Mouse (Mus musculus): ENCODE measurements around the gene Srarp.

Gene Srarp

DNA sequence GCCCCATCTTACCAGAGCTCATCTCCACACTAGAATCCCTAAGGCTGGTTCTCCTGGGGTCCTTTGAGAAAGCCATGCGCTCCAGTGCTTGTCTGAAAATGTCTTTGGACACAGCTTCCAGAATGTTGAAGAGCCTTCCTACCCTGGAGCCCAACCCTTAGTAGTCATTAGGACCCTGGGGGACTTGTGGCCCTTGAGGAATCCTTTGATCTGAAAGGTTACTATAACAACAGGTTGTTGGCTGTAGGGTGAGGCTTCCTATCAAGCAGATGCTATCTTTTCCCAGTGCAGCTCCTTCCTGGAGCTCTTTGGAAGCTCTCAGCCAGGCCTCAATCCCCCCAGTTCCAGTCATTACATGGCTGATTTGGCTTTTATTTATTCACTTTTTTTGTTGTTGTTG lies at the start of gene Srarp:
Gene Srarp (minus strand): TSS at position 132 of the 400 bp plus-strand sequence.
- DNase-seq: no peak

DNA sequence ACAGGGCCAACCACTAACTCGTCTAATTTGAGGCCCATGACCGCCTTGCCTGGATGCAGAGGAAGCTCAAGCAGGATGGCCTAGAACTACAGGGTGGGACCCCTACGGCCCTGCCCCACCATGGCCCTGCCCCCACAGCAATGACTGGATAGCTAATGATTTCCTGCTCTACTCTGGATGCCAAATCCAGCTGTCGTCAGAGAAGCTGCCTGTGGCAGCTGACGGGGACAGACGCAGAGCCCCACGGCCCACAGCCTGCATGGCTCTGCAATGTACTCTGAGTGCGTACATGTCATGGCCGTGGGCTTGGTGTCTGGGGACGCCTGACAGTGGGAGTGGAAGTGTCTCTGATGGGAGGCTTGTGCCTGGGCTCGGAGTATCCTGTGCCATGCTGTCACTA lies 48.2 kb upstream of the Srarp start:
- no peak for DNase-seq

DNA sequence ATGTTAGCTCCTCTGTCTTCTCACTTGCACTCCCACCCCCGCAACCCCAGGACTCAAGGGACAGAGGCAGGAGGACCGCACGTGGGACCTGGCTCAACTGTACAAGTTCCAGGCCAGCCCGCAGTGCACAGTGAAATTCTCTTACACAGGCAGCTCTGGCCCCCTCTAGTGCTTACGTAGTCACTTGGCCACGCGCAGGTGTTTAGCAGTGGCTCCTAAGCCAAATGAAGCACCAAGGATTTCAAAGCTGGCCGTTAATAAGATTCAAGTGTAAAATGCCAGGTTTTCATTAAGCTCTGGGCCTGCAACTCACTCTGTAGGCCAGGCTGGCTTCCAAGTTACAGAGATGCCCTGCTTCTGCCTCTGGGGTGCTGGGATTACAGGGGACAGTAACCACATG lies 43.5 kb upstream of the Srarp start:
- no peak for DNase-seq

DNA sequence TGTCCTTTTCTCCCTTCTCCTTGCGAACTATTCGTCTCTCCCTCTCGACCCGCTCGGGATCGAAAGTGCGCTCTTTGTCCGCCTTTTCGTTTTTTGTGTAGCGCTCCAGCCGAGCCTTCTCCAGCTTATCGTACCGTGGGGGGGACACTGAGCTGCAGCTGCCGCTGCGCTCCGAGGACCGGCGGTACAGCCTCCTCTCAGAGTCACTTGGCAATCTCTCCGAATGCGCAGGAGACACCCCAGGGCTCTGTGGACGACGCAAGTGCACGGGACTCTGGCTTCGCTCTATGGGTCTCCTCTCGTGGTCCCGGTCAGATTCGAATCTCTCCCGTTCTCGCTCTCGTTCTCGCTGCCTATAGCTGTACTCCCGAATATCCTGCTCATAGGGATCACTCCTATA lies 42.9 kb upstream of the Srarp start:
- no peak for DNase-seq

DNA sequence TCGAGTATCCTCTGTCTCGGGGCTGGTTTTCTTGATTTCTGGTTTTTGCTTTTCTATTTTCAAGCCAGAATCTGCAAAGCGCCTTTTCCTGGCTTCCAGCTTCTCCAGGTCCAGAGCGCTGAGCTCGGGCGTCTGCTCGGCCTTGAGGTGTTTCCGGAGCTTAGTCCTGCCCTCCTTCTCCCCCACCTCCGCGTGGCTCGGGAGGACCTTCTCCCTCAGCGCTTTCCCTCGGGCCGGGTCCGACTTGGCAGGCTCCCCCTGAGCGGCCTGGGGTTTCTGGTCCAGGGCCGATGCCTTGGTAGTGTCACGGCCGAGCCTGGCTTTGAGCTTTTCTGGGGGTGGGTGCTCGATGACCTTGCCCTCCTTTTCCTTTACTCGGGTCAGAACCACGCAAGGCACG lies 42.3 kb upstream of the Srarp start:
- no peak for DNase-seq

DNA sequence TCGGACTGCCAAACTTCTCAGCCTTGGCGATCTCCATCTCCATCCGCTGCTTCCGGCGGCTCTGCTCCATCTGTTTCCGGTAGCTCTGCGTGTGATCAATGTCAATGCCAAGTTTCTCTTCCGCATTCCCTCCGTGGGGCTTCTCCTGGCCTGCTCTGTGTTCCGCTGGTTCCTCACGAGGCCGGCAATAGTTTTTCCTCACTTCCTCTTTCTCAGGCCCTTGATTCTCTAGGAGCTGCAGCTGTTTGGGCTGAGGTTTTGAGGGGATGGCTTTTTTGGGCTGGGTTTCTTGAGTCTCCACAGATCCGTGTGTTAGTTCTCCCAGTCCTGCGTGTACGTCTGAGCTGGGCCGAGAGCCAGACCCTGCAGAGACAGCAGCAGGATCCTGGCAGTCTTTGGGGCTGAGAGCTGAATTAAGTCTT lies 41.8 kb upstream of the Srarp start:
- DNase-seq: no peak

DNA sequence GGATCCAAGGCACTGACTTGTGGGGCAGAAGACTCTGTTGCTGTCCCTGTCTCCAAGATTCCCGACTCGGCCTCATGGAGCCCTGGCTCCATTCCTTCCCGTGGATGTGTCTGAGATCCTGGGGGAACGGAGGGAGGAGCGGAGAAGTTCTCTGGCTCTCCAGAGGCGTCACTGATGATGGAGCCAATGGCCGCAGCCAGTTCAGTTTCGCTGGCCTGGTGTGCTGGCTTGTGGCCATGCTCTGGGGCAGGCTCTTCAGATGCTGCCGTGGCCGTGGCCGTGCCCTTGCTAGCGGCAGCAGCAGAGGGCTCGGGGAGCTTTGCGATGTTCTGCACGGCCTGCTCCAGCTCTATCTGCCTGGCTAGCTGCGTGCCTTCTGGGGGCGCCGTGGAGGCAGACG lies 38.5 kb upstream of the Srarp start:
- no peak for DNase-seq

DNA sequence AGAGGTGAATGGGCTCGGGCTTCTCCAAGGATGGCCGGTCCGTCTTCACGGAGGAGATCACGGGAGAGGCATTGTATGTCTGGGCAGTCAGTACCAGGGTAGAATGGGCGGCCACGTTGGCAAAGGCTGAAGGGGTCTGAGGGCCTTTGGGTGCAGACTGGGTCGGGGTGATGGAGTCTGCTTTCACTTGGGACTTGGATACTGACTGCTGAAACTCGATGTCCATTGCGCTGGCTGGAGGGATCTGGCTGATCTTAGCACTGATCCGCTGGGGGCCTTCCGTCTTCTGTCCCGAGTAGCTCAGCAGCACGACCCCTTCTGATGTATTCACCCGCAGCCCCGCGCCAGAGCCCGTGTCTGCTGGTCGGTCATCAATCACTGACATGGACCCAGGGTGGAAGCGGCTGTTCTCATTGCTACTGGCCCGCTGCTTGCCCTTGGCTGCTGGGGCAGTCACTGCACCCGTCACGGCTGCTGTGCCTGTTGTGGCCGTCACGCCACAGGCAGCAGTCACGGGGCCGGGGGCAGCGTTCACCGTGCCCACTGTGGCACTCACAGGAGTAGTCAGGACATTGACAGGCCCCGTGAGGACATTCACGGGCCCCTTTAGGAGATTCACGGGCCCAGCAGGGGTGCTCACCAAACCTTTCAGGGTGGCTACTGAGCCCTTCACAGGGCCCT lies 36.9 kb upstream of the Srarp start:
- no peak for DNase-seq

DNA sequence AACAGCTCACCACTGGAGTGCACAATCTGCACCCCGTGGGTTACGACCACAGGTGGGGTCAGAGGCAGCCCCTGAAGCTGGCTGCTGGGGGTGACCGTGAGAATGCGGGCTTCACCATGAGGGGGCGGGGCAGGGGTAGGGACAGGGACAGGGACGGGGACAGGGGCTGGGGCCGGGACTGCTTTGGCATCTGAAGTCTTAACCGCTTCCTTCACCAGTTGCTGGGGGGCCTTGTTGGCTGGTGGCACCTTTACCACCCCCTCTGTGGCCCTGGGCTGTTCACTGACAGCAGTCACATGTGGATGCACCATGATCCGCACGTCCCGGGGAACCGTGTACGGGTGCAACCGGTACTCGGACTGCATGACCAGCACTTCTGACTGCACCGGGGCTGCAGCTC lies 35.6 kb upstream of the Srarp start:
- no peak for DNase-seq

DNA sequence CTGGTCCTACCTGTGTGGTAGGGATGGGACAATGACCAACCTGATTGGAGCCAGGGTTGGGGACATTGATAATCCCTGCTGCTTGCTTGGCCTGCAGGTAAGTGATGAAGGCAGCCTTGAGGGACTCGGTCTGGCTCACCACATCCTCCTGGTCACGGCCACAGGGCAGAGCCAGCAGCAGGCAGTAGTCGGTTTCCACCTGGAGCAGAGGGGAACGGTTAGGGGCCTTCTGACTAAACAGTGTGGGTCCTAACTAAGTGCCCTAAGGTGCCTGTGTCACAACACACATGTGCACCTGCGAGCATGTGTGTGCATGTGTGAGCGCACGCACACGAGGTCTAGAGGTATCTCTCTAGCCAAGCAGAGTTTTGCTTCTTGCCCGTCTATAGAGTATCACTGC lies 33.4 kb upstream of the Srarp start:
- no peak for DNase-seq

DNA sequence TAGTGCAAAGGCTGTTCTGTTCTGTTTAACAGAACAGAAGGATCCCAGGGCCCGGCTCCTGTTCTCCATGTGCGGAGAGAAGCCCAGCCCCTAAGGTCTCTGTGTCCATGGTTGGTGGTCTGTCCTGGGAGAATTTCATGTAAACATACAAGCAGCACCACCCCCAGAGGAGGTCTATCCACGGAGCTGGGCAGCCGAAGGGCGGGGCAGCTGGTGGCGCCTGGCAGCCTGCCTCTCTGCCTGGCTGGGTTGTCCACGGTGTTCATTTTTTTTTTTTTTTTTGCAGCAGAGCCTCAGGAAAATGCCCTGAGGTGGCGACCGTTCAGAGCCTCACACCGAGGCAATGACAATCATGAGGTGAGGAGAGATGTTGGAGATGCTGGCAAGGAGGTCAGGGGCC lies 32.7 kb upstream of the Srarp start:
- DNase-seq: no peak

DNA sequence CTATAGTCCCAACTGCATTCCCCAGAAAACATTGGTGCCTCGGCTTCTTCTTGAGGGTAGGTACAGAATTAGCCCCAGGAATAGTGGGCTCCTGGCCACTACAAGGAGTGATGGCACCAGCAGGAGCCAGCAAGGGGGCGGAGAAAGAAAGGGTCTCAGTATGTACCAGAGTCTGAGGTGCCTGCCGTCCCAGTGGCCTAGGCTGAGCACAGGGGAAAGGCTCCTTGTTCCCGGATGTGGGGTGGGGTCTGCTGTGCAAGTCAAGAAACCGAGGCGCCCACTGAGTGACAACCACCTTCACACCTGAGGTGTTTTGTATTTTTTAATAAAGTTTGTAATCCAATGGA lies 31.6 kb upstream of the Srarp start:
- no peak for DNase-seq

DNA sequence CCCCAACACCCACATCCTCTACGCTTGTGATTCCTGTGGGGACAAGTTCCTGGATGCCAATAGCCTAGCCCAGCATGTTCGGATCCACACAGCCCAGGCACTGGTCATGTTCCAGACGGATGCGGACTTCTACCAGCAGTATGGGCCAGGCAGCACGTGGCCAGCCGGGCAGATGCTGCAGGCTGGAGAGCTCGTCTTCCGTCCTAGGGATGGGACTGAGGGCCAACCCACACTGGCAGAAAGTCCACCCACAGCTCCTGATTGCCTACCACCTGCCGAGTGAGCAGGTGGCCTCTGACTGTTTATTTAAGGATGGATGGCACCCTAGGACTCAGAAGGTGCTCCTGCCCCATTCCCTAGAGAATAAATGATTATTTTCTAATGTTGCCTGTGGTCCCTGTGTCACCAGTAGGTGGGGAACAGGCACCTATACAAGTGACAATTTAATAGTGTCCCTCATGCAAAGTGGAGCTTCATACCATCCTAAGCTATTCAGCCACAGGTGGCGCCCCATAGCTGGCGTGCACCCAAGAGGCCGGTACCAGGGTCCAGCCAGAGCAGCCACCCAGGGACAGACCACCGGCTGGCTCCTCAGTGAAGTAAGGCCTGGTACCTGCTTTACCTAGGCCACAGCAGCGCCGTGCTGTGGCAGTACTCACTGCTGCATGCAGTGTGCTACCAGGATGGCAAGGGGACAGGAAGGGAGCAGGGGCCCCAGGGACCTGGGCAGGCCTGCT lies 31.1 kb upstream of the Srarp start:
- no peak for DNase-seq

DNA sequence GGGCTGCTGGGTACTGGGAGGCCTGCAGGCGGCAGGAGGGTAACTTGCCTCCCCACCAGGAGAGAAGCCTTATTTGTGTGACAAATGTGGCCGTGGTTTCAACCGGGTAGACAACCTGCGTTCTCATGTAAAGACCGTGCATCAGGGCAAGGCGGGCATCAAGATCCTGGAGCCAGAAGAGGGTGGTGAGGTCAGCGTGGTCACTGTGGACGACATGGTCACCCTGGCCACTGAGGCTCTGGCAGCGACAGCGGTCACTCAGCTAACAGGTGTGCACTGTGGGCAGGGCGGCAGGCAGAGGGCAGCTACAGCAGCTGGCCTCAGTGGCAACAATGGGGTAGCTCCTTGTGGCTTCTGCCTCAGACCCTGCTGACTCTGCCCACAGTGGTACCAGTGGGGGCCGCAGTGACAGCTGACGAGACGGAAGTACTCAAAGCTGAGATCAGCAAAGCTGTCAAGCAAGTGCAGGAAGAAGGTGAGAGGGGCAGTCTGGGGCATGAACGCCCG lies 30.4 kb upstream of the Srarp start:
- DNase-seq: no peak

DNA sequence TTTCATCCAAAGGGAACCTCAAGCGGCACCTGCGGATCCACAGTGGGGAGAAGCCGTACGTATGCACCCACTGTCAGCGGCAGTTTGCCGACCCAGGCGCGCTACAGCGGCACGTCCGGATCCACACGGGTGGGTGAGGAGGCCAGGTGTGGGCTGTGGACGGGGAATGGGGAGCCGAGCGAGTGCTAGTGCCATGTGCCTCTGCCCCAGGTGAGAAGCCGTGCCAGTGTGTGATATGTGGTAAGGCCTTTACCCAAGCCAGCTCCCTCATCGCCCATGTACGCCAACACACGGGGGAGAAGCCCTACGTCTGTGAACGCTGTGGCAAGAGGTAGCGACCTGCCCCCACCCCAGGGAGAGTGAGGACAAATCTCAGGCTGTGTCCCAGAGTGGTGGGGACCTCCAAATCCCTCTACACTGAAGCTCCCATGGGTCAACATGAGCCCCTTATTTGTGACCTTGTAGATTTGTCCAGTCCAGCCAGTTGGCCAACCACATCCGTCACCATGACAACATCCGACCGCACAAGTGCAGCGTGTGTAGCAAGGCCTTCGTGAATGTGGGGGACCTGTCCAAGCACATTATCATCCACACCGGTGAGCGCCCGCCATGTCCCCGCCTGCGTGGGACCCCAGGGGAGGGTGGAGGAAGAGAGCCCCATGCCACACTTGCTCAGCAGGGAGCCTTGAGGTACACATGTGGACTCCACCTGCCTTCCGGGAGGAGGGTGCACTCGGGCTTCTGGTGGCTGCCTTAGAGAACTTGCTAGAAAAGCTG lies 29.8 kb upstream of the Srarp start:
- peak; percentile 79 for DNase-seq

DNA sequence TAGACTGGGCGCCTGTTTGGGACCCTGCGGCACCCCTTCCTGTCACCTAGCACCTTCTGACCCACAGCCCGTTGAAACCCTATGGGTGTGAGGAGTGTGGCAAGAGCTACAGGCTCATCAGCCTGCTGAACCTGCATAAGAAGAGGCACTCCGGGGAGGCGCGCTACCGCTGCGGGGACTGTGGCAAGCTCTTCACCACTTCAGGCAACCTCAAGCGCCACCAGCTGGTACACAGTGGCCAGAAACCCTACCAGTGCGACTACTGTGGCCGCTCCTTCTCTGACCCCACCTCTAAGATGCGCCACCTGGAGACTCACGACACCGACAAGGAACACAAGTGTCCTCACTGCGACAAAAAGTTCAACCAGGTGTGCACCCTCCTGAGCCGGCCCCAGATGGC lies 28.8 kb upstream of the Srarp start:
- DNase-seq: no peak

DNA sequence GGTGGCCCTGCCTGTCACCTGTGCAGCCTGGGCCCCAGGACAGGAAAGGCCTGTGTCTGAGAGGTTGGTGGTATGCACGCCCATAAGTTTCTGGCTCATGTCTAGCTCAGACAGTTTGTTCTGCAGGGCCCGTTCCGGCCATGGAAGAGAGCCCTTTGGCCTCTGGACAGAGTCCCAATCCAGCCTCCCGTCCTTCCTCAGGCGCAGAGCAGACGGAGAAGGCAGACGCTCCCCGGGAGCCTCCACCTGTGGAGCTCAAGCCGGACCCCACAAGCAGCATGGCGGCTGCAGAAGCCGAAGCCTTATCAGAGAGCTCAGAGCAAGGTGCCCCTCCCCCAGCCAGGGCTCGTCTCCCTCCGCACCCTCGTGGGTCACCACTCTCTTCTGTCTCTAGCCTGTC lies 27.6 kb upstream of the Srarp start:
- no peak for DNase-seq

DNA sequence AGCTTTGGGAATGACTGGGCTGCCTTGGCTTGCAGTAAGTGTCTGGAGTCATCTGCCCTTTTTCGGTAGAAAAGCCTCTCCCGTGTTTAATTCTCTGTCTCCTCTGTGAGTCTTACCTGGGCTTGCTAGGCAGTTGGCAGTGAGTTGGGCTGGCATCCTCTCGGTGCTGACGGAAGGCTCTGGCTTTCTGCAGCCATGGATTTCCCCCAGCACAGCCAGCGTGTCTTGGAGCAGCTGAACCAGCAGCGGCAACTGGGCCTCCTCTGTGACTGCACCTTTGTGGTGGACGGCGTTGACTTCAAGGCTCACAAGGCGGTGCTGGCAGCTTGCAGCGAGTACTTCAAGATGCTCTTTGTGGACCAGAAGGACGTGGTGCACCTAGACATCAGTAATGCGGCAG lies 25.7 kb upstream of the Srarp start:
- DNase-seq: no peak

DNA sequence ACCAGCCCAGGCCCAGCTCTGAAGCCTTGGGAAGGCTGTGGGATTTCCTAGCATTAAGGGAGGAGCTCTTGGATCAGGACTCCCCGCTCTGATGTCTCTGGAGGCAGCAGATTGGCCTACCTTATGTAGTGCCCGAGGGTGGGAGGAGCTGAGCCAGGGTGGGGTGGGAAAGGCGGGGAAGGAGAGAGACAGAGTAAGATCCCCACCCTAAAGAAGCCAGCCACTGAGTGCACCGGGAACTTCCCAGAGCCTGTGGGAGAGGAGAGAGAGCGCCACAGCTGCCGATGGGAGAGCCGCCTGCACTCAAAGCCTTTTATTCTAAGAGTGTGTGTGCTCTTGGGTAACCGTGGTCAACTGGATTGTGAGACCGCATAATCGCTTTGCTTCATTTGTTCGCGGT lies 25.2 kb upstream of the Srarp start:
- DNase-seq: peak; percentile 56

DNA sequence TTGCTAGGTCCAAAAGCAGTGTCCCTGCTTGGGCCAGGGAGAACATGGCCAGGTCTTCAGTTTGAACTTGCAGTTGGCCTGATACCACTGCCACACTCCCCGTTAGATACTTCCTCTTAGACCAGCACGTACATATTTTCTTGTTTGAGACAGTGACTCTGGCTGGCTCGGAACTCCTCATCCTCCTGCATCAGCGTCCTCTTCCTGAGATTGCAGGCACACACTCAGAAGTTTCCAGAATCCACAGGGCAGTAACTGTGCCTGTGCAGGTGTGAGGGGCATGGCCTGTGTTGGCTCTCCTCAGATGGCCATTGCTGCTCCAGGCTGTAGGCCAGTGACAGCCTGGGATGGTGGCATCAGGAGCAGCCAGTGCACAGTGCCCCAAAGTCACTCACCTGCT lies 24.6 kb upstream of the Srarp start:
- DNase-seq: no peak

DNA sequence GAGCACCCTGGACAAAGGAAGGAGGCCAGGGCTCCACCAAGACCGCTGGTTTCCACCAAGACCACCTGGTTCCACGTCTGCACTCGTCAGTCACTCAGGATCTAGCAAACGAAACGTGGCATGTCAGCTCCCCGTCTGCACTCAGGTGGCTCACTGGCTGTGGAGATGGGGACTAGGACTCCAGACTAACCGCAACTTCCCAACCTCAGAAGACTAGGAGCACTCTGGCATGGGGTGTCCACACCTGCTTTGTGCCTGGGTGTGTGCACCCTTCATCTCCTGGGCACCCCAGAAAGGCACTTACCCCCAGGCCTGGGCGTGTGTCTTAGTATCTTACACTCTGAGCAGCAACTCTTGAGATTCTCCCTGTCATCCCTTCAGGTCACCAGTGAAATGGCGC lies 23.9 kb upstream of the Srarp start:
- no peak for DNase-seq

DNA sequence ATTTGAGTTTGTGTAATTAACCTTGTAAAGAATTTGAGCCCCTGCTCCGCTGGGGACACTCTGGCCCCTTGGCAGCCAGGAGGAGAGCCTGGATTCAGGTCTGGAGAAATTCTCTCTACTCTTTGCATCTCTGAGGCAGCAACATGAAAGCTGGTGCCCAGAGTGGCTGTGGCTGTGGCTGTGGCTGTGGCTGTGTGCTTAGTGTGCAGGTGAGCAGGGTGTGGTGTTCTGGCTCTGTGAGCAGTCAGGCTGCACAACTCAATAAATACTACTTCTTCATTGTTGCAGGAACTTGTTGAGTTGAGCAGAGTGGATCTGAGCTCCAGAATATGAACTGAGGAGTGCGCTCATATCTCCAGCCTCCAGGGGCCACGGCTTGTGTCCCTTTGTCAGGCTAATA lies 23.0 kb upstream of the Srarp start:
- no peak for DNase-seq

DNA sequence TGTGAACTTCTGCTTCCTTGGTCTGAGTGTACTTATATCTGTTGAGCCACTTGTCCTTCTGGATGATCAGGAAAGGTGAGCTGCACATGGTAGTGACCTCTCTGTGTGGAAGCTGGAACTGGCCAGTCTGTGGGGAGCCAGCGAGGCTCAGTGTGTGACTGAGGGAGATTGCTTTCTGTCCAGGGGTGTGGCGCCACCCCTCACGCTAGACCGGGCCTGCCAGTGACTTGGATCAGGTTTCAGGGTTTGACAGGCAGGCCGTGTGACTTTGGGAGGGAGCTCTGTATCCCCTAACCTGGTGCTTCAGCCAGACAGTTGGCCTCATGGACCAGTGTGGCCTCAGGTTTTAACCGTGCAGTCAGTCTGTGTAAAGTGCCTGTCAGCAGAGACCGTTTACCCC lies 22.3 kb upstream of the Srarp start:
- DNase-seq: peak; percentile 42
